Mouse (Mus musculus) Muller cell, postnatal 12 days (primary cell): ENCODE data around the gene Rab25.

ENCODE experiments used
- DNase-seq: peaks from one replicate; pipeline ENCODE4 v3.0.0-alpha.2; 2015; ENCODE audit errors: inconsistent ontology term

Rab25 gene

DNA sequence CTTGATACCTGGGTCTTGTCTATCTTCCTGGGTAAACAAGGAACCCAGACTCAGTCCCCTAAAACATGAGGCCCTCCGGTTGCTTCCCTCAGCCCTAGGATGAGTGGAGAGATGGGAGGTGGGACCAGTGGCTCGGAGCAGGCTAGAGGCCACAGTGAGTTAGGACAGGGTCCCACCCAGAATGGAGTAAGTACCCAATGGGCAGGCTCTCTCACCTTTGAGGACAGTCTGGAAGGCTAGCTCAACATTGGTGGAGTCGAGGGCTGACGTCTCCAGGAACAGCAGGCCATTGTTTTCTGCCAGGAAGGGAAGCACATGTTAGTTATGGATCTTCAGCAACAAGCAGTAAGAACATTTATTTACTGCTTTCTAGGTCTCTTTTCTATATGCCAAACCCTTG, 5.6 kb downstream of the Rab25 start:
- no peak for DNase-seq

- no peak for DNase-seq
These were observed 6.3 kb downstream of the Rab25 start for GRCm38 (mm10) chr3:88541622-88542401.

GRCm38 (mm10) chr3:88540085-88540484, 8.0 kb downstream of the Rab25 start:
- no peak for DNase-seq

DNA sequence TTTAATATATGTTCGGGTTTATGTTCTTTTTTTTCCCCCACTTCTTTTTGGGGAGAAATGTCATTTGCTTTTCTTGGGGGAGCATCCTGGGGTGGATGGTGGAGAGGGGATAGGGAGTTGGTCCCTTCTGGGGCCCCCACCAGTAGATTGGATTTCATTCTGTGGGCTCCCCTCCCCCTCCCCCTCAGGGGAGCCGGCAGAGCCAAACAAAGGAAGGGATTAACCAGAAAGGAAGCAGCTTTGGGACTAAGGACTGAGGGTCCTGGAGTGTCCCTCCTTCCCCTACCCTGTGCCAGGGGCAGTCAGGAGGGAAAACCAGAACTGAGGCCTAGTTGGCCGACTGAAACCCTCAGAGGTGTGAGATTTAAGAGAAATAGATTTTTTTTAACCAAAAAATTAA, 8.7 kb downstream of the Rab25 start:
- no peak for DNase-seq

GRCm38 (mm10) chr3:88538271-88539145, 9.6 kb downstream of the Rab25 start:
- no peak for DNase-seq

DNA sequence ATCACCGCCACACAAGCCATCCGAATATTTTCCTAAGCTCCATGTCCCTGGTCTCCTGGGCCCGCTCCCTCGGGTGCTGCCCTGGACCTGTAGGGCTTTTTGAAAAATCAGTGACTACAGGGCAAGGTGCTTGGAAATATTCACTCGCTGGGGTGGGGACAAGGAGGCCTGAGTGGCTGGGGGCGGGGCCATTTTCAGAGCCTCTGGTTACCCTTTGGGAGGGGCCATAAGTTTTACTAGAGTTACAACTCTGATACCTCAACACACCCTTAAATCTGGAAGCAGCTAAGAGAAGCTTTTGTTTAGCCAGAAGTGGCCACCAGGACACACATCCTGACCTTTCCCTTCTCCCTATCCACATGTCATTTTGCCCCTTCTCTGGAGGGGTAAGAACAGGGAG, 11.0 kb downstream of the Rab25 start:
- no peak for DNase-seq

DNA sequence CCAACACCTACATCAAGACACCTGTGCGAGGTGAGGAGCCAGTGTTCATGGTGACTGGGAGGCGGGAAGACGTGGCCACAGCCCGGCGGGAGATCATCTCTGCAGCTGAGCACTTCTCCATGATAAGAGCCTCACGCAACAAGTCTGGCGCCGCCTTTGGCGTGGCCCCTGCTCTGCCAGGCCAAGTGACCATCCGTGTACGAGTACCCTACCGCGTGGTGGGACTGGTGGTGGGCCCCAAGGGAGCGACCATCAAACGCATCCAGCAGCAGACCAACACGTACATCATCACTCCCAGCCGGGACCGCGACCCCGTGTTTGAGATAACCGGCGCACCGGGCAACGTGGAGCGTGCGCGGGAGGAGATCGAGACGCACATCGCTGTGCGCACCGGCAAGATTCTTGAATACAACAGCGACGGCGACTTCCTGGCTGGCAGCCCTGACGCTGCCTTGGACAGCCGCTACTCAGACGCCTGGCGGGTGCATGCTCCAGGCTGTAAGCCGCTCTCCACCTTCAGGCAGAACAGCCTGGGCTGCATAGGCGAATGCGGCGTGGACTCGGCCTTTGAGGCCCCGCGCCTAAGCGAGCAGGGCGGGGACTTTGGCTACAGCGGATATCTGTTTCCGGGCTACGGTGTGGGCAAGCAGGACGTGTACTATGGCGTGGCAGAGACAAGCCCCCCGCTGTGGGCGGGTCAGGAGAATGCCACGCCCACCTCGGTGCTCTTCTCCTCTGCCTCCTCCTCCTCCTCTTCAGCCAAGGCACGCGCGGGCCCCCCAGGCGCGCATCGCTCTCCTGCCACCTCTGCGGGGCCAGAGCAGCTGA, 11.8 kb downstream of the Rab25 start:
- DNase-seq = peak; percentile 78

GRCm38 (mm10) chr3:88535527-88535926, 12.6 kb downstream of the Rab25 start:
- no peak for DNase-seq

DNA sequence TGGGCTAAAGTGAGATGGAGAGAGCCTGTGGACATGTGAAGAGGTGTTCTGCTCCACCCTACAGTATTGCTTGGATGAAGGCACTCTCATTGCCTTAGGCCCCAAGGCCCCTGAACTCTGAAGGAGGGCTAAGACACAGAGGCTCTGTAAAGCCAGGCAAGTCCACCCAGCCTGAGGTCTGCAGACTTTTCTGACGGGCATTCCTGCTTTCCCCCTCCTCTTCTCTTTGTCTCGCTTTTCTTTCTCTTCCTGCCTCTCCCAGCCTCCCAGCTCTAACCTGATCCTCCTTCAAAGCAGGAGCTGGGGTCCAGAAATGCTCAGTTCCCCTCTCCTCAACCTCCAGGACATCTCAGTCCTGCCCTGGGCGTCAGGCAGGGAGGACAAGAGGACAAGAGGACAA, 13.1 kb downstream of the Rab25 start:
- DNase-seq = no peak

DNA sequence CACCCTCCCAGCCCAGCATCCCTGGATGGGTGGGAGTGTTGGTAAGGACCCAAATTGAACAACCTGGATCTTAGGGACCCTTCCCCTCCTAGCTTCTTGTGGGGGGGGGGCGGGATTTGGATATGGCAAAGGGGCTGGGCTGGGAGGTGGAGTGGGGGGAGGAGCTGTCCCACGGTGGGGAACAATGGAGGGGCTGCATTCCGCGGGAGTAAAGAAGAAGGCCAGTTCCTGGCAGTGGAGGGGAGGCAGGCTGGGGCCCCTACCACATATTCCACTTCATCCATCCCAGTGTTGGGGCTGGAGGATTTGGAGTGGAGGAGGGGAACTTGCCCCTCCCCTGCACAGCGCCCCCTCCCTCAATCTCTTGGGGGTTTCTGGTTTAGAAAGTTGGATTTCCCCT, 14.4 kb downstream of the Rab25 start:
- no peak for DNase-seq

DNA sequence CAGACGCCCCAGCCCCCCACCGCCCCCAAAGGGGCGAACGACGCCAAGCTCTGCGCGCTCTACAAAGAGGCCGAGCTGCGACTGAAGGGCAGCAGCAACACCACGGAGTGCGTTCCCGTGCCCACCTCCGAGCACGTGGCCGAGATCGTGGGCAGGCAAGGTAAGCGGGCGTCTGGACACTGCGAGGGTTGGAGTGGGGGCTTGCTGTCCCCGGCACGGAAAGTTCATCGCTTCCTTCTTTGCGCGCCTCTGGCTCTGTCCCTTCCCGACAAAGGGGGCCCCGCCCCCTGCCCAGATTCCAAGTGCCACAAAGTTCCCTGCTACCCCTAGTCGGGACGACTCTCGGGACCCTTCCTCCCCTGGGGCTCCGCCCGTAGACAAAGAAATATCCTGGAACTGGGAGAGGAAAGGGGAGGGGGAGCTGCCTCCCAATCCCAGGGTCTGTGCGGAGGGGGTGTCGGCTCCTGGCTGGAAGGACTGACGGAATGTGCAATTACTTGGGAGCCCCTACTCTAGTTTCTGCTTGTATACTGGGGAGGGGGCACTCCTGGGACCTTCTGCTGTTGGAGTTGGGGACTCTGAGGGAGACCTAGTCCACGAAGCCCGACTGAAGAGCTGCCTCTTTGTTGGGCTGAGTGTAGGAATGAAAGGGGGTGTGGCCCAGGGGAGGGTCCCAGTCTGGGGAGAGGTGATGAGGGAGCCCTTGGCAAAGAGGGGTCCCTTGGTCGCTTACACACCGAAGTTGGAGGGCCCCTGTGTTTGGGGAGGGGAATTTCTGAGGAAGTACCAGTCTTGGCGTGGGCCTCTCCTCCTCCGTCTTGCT, 15.2 kb downstream of the Rab25 start:
- DNase-seq = no peak

DNA sequence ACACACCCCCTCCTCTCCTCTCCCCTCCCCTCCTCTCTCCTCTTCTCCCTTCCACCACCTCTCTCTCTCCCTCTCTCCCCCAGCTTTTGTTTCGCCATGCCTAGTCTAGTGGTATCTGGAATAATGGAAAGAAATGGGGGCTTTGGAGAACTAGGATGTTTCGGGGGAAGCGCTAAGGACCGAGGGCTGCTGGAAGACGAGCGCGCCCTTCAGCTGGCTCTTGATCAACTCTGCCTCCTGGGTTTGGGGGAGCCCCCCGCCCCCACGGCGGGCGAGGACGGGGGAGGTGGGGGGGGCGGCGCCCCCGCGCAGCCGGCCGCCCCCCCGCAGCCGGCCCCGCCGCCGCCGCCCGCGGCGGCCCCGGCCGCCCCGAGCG, 15.8 kb downstream of the Rab25 start, which contains the start of gene Mex3a:
Gene Mex3a, plus strand, starts transcription at position 97 of the 376 bp plus-strand sequence.
- no peak for DNase-seq

DNA sequence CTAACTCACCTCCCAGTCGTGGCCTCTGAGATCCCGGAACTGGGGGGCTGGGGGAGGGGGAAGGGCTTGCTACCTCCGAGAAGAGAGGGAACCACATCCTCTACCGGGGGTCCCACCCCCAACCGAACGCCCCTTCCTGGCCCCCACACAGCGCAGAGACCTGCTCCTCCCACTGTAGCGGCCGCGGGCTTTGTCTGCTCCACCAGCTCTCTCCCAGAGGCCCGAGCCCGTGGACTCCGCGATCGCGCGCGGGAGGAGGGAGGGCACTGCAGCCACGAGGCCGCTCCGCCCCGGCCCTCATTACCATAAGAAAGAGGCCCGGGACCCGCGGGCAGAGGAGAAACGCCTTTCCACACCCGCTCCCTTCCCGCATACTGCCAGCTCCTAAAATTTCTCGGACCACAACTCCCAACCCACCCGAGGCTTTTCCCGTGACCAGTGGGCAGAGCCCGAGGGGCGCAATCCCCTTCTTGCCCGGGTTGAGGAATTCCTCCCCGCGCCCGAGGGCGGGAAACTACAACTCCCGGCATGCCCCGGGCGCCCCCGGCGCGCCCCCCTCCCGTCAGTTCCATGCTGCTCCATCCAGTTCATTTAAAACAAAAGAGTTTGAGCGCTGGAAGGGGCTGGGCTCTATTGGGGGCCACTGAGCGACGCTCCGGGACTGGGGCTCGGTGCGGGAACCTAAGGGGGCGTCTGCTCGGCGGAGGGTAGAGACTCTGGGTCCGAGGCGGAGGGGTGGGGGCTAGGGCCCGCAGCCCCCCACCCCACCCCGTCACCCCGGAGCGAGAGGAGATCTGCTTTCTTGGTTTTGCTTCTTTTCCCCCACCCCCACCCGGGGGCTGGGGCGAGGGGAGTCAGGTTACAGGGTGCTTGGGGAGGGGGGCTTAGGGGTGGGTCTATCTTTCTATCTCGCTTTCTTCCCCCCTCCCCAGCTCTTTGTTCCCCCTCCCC, 16.5 kb downstream of the Rab25 start:
- DNase-seq = peak; percentile 88

- DNase-seq = no peak
These were observed 17.8 kb downstream of the Rab25 start for GRCm38 (mm10) chr3:88530082-88530864.

DNA sequence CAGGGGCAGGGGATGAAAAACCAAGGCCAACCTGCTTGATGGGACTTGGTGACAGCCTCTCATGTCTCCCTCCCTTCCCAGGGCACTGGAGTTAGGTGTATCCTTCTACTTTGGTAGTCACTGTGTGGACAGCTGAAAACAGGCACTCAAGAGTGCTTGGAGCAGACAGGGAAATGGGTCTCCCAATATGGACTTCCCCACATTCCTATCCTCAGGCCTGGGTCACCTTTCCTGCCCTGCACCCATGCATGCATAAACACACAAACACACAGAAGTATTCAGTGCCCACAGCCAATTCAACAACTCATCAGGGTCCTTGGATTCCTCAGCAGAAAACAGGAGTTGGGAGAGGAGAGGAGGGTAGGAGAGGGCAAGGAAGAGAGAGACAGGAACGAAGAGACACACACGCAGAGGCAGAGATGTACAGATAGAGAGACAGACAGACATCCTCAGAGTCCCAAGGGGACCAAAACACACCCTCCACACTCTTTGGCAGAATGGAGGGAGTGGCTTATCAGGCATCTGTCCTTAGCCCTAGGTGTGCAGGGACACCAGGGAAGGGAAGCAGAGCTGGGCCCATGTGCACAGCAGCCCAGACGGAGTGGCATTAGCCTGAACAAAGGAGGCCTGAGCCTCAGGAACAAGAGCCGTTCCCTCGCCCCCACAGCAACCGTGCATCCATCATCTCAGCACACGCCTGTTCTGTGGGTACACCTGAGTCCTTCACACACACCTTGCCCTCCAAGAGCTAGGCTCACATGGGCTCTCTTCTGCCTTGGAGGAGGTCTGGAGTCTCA, 18.7 kb downstream of the Rab25 start:
- no peak for DNase-seq

DNA sequence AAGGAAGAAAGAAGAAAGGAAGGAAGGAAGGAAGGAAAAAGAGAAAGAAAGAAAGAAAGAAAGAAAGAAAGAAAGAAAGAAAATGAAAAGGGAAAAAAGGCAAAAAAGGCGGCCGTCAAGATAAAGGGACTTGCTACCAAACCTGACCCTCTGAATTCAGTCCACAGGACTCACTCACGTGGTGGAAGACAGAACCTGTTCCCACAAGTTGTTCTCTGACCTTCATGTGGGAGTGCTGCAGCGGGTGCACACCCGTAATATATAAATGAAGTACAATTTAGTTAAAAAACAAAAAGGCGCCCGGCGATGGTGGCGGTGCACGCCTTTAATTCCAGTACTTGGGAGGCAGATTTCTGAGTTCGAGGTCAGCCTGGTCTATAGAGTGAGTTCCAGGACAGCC, 19.5 kb downstream of the Rab25 start:
- DNase-seq = no peak

DNA sequence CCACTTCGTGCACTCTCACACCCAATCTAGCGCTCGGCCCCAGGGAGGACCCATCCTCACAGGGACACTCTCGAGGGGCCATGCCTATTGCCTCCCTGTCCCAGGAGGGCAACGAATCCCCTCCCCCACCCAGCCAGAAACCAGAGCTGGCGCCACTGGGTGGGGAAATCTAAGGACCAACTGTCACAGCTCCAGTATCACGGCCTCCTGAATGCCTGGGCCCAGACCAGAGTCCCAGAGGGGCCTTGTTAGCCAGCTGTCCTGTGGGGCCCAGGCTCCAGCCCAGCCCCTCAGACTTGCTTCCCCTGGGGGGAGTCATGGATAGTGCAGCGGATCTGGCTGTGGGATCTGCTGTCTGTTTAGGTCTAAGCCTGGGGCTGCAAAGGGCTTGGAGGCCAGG, 20.5 kb downstream of the Rab25 start:
- no peak for DNase-seq
